Mouse (Mus musculus): ENCODE results near the gene Map4k4. TPM values are rescaled to one million over a fixed set of nuclear protein-coding genes. Genes with fewer than 3 reads are reported as not detected.
A peak's percentile ranks its signal among the peaks of the same experiment; 100 is the strongest.

Gene Map4k4
- polyA plus RNA-seq, 1 experiment from 2014 or later = 40.1 TPM

GRCm38 (mm10) chr1:39904720-39905119 lies 4.0 kb downstream of the Map4k4 start:
- peak overlapping the region; percentile 16; the same call in 1 of the 2 replicates for H3K4me3 ChIP-seq

GRCm38 (mm10) chr1:39906921-39907320 lies 6.2 kb downstream of the Map4k4 start:
- Histone ChIP-seq H3K9me3 (no peaks in the 10 kb centered on the region), H3K27me3 (ENCODE audit: insufficient read depth, poor library complexity, severe bottlenecking) (no peaks in the 10 kb centered on the region), H3K4me3 (no peak overlapping the region), H3K4me1 (replicated peaks) (peaks cover 62% of the 10 kb centered on the region), H3K36me3 (peaks cover 83% of the 10 kb centered on the region), H3K27ac (no peak overlapping the region)
- no peak for DNase-seq (ENCODE audit: low spot score)
- 76% methylated on average over 11 of the region's 11 CpGs for WGBS

More at GRCm38 (mm10) chr1:39904720-39905119, 4.0 kb downstream of the Map4k4 start:
- no peaks in the 10 kb centered on the region for H3K9me3 ChIP-seq
- H3K27me3 ChIP-seq (ENCODE audit: insufficient read depth, poor library complexity, severe bottlenecking) = peaks cover 3% of the 10 kb centered on the region; the same call in 1 of the 2 replicates
- peaks cover 61% of the 10 kb centered on the region for H3K4me1 ChIP-seq (replicated peaks)
- 91% methylated on average over 3 of the region's 3 CpGs for WGBS
- H3K36me3 ChIP-seq = peaks cover 61% of the 10 kb centered on the region
- no peak overlapping the region for H3K27ac ChIP-seq
- DNase-seq (ENCODE audit: low spot score) = no peak

DNA sequence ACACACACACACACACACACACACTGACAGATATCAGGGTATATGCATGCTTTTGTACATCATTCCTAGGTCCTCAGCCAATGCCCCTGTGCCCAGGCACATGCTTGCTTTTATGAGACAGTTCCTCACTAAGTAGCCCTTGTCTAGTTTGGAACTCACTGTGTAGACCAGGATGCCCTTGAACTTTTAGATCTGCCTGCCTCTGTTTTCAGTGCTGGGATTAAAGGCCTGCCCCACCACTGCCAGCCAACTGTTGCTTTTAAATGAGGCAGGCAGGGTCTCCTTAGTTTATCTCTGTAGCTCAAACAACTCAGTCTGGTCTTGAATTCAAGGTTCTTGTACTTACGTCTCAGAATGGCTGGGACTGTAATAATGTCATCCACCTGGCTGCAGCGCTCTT lies 8.3 kb downstream of the Map4k4 start:
- H3K27me3 ChIP-seq (ENCODE audit: insufficient read depth, poor library complexity, severe bottlenecking) = no peaks in the 10 kb centered on the region
- H3K27ac ChIP-seq = no peak overlapping the region
- H3K4me1 ChIP-seq (replicated peaks) = peaks cover 47% of the 10 kb centered on the region
- H3K36me3 ChIP-seq = peaks cover 95% of the 10 kb centered on the region
- 0 out of 2 replicates have a peak, but pooled peaks cover 3% of the 10 kb centered on the region for H3K9me3 ChIP-seq
- DNase-seq (ENCODE audit: low spot score) = no peak
- WGBS = 95% methylated on average over 2 of the region's 2 CpGs
- no peak overlapping the region for H3K4me3 ChIP-seq

- Histone ChIP-seq H3K27ac (no peak overlapping the region), H3K27me3 (ENCODE audit: insufficient read depth, poor library complexity, severe bottlenecking) (no peaks in the 10 kb centered on the region), H3K9me3 (peaks cover 17% of the 10 kb centered on the region), H3K4me3 (no peak overlapping the region), H3K36me3 (peaks cover 98% of the 10 kb centered on the region), H3K4me1 (replicated peaks) (peaks cover 26% of the 10 kb centered on the region)
- WGBS = 75% methylated on average over 3 of the region's 3 CpGs
- no peak for DNase-seq (ENCODE audit: low spot score)
Measured at GRCm38 (mm10) chr1:39911446-39911845, 10.7 kb downstream of the Map4k4 start.

- peaks cover 83% of the 10 kb centered on the region for H3K36me3 ChIP-seq
Measured at GRCm38 (mm10) chr1:39913256-39913655, 12.5 kb downstream of the Map4k4 start.

DNA sequence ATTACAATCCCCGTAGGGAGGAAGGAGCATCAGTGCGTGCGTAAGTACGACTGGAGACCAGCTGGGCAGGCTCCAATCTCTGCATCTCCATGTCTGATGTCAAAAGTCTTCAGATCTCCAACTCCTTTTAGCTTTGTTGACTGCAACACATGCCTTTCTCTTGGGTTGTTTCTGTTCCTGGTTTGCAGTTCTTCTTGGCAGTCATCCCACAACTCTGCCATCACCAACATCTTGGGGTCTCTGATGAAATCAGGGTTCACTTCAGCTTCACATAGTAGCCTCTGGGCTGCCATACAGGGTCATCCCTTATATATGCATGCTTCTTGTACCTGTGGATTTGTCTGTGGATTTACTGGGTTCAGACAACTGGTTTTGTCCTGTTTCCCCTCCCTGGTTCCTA lies 15.4 kb downstream of the Map4k4 start:
- Histone ChIP-seq H3K27ac (no peak overlapping the region), H3K4me3 (no peak overlapping the region), H3K9me3 (peaks cover 17% of the 10 kb centered on the region), H3K27me3 (ENCODE audit: insufficient read depth, poor library complexity, severe bottlenecking) (no peaks in the 10 kb centered on the region), H3K36me3 (peaks cover 54% of the 10 kb centered on the region), H3K4me1 (replicated peaks) (peaks cover 32% of the 10 kb centered on the region)
- DNase-seq (ENCODE audit: low spot score) = no peak
- 92% methylated on average over 4 of the region's 4 CpGs for WGBS

More at GRCm38 (mm10) chr1:39913256-39913655, 12.5 kb downstream of the Map4k4 start:
- H3K4me1 ChIP-seq (replicated peaks) = peaks cover 31% of the 10 kb centered on the region
- no peak for DNase-seq (ENCODE audit: low spot score)
- no peak overlapping the region for H3K27ac ChIP-seq
- H3K9me3 ChIP-seq = peaks cover 17% of the 10 kb centered on the region
- no peak overlapping the region for H3K4me3 ChIP-seq
- H3K27me3 ChIP-seq (ENCODE audit: insufficient read depth, poor library complexity, severe bottlenecking) = no peaks in the 10 kb centered on the region
- WGBS = 90% methylated on average over 4 of the region's 4 CpGs

GRCm38 (mm10) chr1:39917855-39918516 lies 17.3 kb downstream of the Map4k4 start:
- Histone ChIP-seq H3K4me3 (no peak overlapping the region), H3K36me3 (peaks cover 36% of the 10 kb centered on the region), H3K27me3 (ENCODE audit: insufficient read depth, poor library complexity, severe bottlenecking) (no peaks in the 10 kb centered on the region), H3K9me3 (peaks cover 17% of the 10 kb centered on the region), H3K4me1 (replicated peaks) (peaks cover 47% of the 10 kb centered on the region), H3K27ac (no peak overlapping the region)
- 77% methylated on average over 13 of the region's 13 CpGs for WGBS
- DNase-seq (ENCODE audit: low spot score) = no peak

- Histone ChIP-seq H3K36me3 (peaks cover 30% of the 10 kb centered on the region), H3K4me1 (replicated peaks) (peaks cover 53% of the 10 kb centered on the region), H3K27me3 (ENCODE audit: insufficient read depth, poor library complexity, severe bottlenecking) (no peaks in the 10 kb centered on the region), H3K4me3 (no peak overlapping the region), H3K27ac (no peak overlapping the region), H3K9me3 (peaks cover 16% of the 10 kb centered on the region)
- 88% methylated on average over 7 of the region's 7 CpGs for WGBS
- no peak for DNase-seq (ENCODE audit: low spot score)
Measured at GRCm38 (mm10) chr1:39918517-39919115, 17.9 kb downstream of the Map4k4 start.

DNA sequence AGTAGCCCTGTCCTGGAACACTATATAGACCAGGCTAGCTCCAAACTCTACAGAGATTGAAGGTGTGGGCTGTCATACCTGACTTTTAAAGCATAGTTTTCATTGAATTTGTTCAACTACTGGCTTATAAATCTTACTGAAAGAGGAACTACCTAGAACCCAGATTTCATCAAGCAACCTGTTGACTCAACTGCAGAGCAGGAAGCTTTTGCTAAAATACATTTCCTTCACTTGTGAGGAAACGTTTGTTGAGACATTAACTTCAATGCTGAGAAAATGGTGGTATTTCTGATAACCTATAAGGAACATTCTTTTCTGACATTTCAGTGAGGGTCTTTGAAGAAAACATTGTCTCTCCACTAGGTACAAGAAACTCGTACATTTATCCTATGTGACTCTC lies 19.9 kb downstream of the Map4k4 start:
- no peak for DNase-seq (ENCODE audit: low spot score)
- Histone ChIP-seq H3K27ac (no peak overlapping the region), H3K4me3 (no peak overlapping the region), H3K36me3 (peaks cover 21% of the 10 kb centered on the region), H3K4me1 (replicated peaks) (peaks cover 65% of the 10 kb centered on the region), H3K9me3 (peaks cover 2% of the 10 kb centered on the region; the same call in 1 of the 2 replicates), H3K27me3 (ENCODE audit: insufficient read depth, poor library complexity, severe bottlenecking) (no peaks in the 10 kb centered on the region)
- WGBS = 81% methylated on average over 2 of the region's 2 CpGs

DNA sequence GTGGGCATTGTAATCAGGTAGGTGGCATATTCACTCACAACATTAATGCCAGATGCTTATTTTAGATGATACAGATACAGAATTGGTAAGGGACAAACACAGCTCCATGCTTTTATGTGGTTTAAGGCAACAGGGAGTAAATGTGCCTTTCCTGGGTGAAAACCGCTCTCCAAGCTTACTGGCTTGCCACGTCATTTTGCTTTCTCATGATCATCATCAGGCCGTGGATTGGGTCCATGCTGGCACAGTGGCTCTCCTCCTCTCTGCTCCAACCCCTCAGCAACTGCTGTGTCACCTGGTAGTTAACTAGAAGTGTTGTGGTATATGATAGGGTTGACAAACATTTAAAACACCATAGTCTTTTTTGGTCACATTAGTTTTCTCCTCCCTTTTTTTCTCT lies 21.3 kb downstream of the Map4k4 start:
- H3K27ac ChIP-seq = no peak overlapping the region
- H3K36me3 ChIP-seq = peaks cover 22% of the 10 kb centered on the region
- H3K4me3 ChIP-seq = no peak overlapping the region
- WGBS = 95% methylated on average over 3 of the region's 3 CpGs
- no peaks in the 10 kb centered on the region for H3K9me3 ChIP-seq
- H3K27me3 ChIP-seq (ENCODE audit: insufficient read depth, poor library complexity, severe bottlenecking) = no peaks in the 10 kb centered on the region
- peaks cover 67% of the 10 kb centered on the region for H3K4me1 ChIP-seq (replicated peaks)
- DNase-seq (ENCODE audit: low spot score) = no peak

DNA sequence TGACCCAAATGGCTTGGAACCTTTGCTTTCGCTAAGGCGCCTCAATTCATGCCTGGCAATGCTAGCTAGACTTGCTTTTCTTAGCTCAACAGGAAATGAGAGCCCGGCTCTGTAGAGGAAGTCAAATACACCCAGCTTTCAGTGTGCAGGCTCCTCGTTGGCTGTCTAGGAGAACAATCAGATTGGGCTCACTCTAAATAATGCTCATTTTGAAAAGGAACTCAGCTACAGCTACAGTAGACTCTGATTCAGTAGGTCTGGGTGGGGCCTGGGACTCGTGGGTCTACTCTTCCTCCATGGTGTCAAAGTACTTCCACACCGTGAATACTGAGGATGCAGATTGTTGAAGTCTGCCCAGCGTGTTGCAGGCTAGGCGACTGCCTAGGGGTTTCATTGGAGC lies 22.0 kb downstream of the Map4k4 start:
- H3K9me3 ChIP-seq = no peaks in the 10 kb centered on the region
- H3K4me1 ChIP-seq (replicated peaks) = peaks cover 63% of the 10 kb centered on the region
- H3K36me3 ChIP-seq = peaks cover 22% of the 10 kb centered on the region
- no peak overlapping the region for H3K27ac ChIP-seq
- WGBS = 57% methylated on average over 8 of the region's 8 CpGs
- H3K27me3 ChIP-seq (ENCODE audit: insufficient read depth, poor library complexity, severe bottlenecking) = no peaks in the 10 kb centered on the region
- H3K4me3 ChIP-seq = no peak overlapping the region
- no peak for DNase-seq (ENCODE audit: low spot score)

DNA sequence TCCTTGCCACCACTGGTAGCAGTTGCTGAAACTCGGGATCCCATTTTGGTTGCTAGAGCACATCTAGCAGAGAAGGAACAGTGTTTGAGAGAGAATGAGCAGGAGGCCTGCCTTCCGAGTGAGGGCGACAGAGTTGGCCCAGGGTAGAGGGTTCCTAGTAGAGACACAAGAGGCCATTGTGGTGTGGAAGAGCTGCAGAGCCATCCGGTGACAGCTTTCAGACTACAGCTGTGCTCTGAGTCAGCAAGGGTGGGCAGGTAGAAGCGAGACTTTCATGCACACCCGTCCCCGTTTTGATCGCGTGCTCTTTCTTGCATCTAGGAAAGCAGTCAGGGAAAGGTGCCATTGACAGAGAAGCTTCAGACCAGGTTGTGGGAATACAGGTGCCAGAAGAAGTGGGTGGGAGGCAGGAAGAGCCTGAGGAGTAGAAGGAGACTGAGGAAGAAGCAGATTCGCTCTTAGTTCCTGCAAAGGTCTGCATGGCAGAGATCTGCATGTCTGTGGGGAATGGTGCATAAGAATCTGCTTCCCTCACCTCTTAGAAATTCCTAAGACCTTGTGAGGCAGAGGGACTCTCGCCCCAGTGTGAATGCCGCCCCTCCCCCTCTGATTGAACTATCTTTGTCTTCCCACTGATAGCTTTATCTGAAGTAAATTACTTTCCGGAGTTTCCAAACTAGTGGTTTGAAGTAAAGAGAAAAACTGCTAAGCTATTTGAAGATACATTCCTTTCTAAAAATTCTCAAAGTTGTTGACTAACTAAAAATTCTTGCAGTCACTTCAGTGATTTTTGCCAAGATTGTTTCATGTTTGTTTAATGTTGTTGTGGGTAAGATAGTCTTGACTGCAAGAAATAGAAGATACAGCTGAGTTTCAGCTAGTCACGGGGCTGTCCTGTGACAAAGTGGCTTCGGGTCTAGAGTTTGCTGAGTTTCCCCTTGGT lies 23.0 kb downstream of the Map4k4 start:
- Histone ChIP-seq H3K4me3 (peak overlapping the region; percentile 1; the same call in 1 of the 2 replicates), H3K9me3 (no peaks in the 10 kb centered on the region), H3K27ac (no peak overlapping the region), H3K36me3 (peaks cover 19% of the 10 kb centered on the region), H3K4me1 (replicated peaks) (peaks cover 55% of the 10 kb centered on the region), H3K27me3 (ENCODE audit: insufficient read depth, poor library complexity, severe bottlenecking) (no peaks in the 10 kb centered on the region)
- DNase-seq (ENCODE audit: low spot score) = no peak
- WGBS = 28% methylated on average over 15 of the region's 15 CpGs
